Mouse (Mus musculus) layer of hippocampus, adult 2 months (tissue): Measurements from ENCODE around the gene B4galt2. TPM values are rescaled to one million over a fixed set of nuclear protein-coding genes. Genes with fewer than 3 reads are reported as not detected.

ENCODE experiments used
- DNase-seq, 2 experiments: peaks; one replicate each; pipeline ENCODE4 v3.0.0; 2022; ENCODE audit warnings: low spot score in 2 of 2
- H3K27ac ChIP-seq: fragments of 200-600 bp; 2 replicates; pipeline ENCODE4 v1.8.1; 2022
- H3K4me3 ChIP-seq: fragments of 200-600 bp; 2 replicates; pipeline ENCODE4 v1.8.1; 2022; ENCODE audit warnings: mild to moderate bottlenecking
- CTCF ChIP-seq: fragments of 200-600 bp; conservative IDR thresholded peaks from 2 replicates; pipeline ENCODE4 v1.8.1; 2022; ENCODE audit warnings: antibody characterized with exemption, mild to moderate bottlenecking, moderate library complexity
- total RNA-seq, 2 experiments: library from RNA; stranded (reverse); gene quantifications; 2 replicates each; pipeline ENCODE4 v1.2.3; 2021

Gene B4galt2
- total RNA-seq, 2 experiments from 2014 or later, result 58.6 to 61.3 TPM

DNA sequence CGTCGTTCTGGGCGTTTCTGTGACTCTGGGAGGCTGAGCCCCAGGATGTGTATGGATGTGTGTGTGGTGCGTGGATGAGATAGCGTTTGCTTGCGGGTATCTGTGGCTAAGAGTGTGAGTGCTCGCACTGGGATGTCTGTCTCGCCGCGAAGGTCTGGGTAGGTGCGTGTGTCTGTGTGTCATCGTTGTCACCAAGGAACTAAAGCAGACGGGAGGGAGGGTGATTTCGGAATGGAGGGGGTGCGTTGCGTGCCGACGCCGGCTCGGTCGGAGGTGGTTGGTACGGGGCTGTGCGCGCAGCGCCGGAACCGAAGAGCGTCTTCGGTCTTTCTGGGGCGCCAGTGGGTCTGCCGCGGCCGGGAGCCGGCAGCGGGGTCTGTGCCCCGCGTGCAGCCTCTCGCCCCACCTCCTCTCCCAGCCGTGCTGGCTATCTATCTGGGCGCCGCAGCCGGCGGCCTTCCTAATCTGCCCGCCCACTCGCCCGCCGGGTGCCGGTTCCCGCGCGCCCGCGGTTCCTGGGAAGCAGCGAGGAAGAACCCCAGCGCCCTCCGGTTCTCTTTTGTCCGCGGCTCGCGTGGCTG, 47.7 kb downstream of the B4galt2 start:
- DNase-seq, result peak; percentile 59 to 60
- Histone ChIP-seq H3K27ac (peak overlapping the region; percentile 95), H3K4me3 (peak overlapping the region; percentile 77)
- TF ChIP-seq CTCF, result no peak

DNA sequence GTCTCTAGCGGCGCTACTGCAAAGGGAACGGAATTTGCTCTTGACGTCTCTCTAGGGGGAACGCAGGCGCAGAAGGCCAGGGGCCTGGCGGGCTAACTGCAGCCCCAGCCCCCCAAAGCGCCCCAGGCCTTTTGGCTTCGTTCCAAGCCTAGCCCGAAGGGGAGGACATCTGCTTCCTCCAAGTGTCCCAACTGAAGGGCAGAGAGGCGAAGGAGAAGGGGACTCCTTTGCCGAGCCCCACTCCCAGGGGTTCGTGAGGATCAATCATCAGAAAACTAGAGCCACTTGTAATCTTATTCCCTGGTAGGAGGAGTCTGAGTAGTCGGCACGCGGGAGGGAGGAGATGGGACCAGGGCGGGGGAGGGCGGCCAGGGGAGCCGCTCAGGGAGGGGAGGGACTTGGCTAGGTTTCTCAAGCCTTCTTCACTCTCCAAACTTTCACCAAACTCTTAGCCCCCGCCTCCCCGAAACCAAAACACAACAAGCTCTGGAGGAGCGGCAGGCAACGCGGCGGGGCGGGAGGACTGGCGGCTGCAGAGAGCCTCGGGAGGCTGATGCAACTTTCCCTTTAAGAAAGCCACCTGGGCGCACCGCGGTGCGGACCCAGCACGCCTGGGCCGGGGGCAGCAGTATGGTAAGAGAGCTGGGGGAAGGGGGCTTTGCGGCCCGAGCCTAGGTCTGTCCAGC, 48.3 kb downstream of the B4galt2 start:
- DNase-seq, result peak in 1 of 2 experiments; percentile 39
- H3K4me3 ChIP-seq, result peak overlapping the region; percentile 77
- peak overlapping the region; percentile 95 for H3K27ac ChIP-seq
- TF ChIP-seq CTCF, result no peak; the same call in 1 of the 2 replicates

DNA sequence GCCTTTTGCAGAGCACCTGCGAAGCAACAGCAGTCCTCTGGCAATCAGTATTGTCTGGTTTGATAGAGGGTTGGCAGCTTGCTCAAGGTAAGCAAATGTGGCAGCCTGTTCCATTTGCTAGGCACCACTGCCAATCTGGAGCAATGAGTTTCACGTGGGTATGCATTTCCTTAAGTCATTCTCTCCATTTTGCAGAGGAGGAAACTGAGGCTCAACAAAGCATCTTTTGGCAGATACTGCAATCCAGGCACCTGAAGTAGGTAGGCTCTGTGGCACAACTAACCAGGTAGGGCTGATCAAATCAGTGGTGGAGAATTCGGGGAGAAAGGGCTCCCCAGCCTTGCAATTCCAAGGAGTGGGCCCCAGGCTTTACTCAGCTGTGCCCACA, 48.8 kb downstream of the B4galt2 start, which contains the start of gene Slc6a9:
TSS of gene Slc6a9 (plus strand) at position 50 of the 388 bp plus-strand sequence.
- peak within 1 kb of the TSS; percentile 95 for H3K27ac ChIP-seq
- peak within 1 kb of the TSS; percentile 77 for H3K4me3 ChIP-seq
- TF ChIP-seq CTCF, result peak; percentile 41; the same call in 1 of the 2 replicates
- DNase-seq, result no peak

DNA sequence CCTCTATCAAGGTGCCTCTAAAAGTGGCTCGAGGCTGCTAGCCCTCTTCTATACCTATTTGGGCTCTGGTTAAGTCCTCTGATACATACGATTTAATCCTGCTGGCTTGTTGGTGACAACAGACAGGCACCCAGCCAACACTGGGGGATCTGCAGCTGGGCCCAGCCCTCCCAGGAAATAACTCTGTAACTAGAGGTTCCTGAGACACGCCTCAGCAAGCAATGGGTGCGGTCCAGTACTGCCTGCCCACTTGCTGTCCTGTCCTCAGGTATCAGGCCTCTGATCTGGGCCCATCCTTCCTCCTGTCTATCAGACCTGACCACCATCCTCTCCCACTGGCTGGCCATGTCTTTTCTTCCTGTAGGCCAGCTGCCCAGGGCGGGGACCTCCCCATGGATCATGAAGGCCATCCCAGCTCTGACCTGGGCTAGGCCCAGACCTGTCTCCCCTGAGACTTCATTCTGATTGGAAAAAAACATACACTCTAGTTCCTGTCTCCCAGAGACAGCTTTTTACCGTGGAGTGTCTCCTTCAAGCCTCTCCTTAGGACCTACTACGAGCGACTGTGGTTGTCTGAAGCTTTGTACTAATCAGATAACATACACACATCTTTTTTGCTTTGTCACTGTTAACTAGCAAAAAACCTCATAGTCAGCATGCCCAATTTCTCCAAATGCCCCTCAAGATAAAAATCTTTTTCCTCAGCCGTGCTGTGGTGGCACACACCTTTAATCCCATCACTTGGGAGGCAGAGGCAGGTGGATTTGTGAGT, 51.2 kb downstream of the B4galt2 start:
- TF ChIP-seq CTCF, result no peak
- DNase-seq, result no peak

DNA sequence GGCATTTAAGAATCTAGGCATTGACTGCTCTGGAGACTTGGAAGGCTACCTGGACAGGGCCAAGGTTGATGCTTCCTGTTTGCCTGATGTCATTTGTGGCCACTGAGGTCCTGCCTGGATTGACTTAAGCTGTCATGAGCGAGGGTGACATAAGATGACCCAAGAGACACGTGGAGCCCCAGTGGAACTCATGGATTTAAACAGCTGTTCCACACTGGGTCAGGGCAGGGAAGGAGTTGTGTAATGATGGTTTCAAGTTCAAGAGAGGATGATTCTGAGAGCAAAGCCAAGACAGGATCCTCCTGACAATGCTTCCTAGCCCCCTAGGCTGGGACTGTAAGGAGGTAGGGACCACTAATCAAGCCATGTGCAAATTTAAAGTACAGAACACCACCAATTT, 51.8 kb downstream of the B4galt2 start:
- DNase-seq, result no peak
- H3K4me3 ChIP-seq, result no peak overlapping the region
- no peak for TF ChIP-seq CTCF
- no peak overlapping the region for H3K27ac ChIP-seq

More for the DNA sequence above, 51.2 kb downstream of the B4galt2 start:
- Histone ChIP-seq H3K27ac (no peak overlapping the region), H3K4me3 (no peak overlapping the region)

DNA sequence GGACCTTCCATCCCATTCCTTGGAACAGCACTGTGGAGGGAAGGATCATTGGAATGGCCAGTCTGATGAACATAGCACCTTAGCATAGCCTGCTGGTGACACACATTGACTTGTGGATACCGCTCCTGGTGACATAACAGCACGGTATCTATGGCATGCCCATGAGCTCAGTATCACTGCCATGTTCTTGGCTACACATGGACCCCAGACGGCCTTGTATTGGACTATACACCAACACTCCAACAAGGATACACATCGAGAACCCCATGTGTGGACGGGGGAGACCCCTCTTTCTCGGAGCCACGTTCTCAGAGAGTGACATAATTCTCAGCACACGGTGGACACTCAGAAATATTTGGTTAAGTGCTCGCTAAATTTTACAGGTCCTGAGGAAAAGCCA, 52.5 kb downstream of the B4galt2 start:
- Histone ChIP-seq H3K4me3 (no peak overlapping the region), H3K27ac (no peak overlapping the region)
- DNase-seq, result no peak
- no peak for TF ChIP-seq CTCF

DNA sequence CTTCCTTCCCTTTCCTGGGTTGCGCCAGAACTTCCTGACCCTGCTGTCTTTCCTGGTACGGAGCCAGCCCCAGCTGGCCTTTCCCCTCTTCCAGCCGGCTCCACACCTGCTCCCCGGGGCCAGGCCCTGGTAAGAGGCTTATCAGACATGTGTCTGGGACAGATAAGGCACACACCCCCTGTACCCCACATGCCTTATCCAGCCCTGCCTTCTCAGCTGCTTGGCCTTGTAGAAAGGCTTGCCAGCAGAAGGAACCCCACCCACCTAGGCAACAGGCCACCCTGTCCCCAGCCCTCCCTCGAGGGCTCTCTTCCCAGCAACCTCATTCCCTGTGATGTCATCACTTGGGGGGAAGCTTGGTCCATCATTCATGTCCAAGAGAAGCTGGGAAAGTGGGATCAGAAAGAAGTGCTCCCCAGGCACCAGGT, 53.1 kb downstream of the B4galt2 start:
- no peak for TF ChIP-seq CTCF
- H3K27ac ChIP-seq, result no peak overlapping the region
- no peak overlapping the region for H3K4me3 ChIP-seq
- DNase-seq, result no peak

DNA sequence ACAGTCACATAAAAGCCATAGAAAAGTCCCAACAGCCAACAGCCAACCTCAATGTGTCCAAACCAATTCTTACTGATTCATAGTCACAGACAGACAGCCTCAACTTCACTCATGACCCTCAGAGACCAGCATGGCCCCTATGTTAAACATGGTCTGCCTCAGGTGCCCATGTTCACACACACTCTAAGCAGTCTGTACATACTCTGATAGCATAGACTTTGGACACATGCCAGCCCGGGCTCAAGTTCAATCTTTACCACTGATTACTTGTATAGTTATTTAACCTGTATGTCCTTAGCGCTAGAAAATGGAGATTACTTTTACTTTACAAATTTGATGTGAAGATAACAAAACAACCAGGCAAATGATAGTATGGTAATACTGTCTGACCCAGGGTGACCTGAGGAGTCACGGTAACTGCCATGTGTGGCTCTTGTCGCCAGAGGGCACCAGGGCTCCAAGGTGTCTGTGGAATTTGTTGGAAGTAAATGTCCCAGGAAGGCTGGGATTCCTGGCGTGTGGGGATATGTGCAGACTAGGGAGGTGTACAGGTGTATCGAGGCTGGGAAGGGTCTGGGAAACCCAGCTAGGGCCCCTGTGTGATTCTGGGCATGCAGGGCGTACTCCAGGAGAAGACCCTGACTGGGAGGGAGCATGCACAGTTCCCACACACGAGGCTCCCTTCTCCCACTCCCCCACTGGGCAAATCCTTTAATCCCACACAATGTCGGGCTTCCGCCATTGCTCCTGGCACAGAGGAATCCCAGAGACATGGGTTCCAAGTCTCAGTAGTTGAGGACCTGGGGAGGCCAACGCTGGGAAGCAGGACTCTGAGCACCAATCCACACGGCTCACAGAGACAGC, 53.8 kb downstream of the B4galt2 start:
- Histone ChIP-seq H3K4me3 (no peak overlapping the region), H3K27ac (no peak overlapping the region)
- TF ChIP-seq CTCF, result peak; percentile 94
- peak in 1 of 2 experiments; percentile 60 for DNase-seq

DNA sequence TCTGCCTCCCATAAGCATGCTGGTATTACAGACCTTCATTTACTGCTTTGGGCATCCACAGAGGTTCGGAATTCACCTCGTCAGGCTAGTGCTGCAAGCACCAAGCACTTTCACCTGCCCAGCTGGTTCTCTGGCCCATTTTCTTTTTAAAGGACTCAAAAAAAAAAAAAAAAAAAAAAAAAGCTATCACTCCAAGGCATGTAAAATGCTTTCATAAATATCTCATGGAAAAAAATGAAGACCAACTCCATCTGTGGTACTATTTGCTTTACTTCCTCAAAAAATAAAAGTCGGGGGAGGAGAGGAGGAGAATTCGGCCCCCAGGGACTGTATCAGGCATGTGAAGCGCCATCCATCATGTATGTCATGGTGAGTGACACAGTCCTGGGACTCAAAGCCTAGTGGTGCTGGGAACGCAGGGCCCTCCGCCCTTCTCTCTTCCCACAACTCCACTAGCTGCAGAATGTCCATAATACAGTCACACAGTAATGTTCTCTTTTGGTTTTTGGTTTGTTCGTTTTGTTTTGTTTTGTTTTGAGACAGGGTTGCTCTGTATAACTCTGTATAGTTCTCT, 54.6 kb downstream of the B4galt2 start:
- no peak overlapping the region for H3K4me3 ChIP-seq
- DNase-seq, result no peak
- TF ChIP-seq CTCF, result no peak
- no peak overlapping the region for H3K27ac ChIP-seq

Other genes starting within 250 kb of the B4galt2 start
- 10 to 100 TPM; 39.0 to 40.4 TPM for gene Dmap1, start 201.2 kb downstream of the B4galt2 start, total RNA-seq
- gene Gm12845, start 159.1 kb downstream of the B4galt2 start, total RNA-seq, result not detected
- gene Klf17, start 117.8 kb downstream of the B4galt2 start, total RNA-seq, result not detected
- gene Slc6a9, start 49.0 kb downstream of the B4galt2 start, total RNA-seq, result 10 to 100 TPM; 32.2 to 33.2 TPM
- 1 to 10 TPM in 1 of 2 experiments, under 1 TPM in 1; 0.79 to 2.0 TPM for gene Ccdc24, start 10.9 kb downstream of the B4galt2 start, total RNA-seq
- 100 to 1,000 TPM; 411 to 424 TPM for gene Atp6v0b, start 3.8 kb upstream of the B4galt2 start, total RNA-seq
- gene Dph2, start 8.5 kb upstream of the B4galt2 start, total RNA-seq, result 10 to 100 TPM; 10.1 to 12.1 TPM
- gene Ipo13, start 31.5 kb upstream of the B4galt2 start, total RNA-seq, result 100 to 1,000 TPM; 133 to 138 TPM
- 1 to 10 TPM; 1.8 to 1.9 TPM for gene Artn, start 46.3 kb upstream of the B4galt2 start, total RNA-seq